Mouse (Mus musculus) c-Kit-positive CD71-positive TER-119-negative erythroid progenitor cells, embryonic 14.5 days (primary cell): ENCODE data around the gene Rhbdd3.

Source experiments
- DNase-seq: peaks from one replicate; pipeline ENCODE4 v3.0.0-alpha.2; 2013; ENCODE audit warnings: low read depth

Rhbdd3 gene

DNA sequence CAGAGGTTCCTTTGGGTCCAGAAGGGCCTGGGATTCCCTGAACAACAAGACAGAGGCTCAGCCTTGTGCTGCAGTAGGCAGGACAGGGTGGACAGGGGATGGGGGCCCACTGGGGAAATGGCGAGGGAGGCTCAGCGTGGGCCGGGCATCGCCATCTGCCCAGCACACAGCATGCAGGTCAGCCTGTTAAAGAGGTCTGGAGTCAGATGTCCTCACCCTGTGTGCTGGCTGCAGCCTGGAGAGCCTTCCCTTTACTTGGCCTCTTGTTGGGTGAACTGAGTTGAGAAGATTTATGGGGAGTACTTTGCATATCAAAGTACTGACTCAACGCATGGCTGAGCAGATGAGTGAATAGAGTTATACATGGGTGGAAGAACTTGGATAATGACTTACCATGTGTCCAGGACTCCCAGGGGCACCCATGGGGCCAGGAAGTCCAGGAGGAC is 30.3 kb downstream of the Rhbdd3 start:
- DNase-seq = no peak

DNA sequence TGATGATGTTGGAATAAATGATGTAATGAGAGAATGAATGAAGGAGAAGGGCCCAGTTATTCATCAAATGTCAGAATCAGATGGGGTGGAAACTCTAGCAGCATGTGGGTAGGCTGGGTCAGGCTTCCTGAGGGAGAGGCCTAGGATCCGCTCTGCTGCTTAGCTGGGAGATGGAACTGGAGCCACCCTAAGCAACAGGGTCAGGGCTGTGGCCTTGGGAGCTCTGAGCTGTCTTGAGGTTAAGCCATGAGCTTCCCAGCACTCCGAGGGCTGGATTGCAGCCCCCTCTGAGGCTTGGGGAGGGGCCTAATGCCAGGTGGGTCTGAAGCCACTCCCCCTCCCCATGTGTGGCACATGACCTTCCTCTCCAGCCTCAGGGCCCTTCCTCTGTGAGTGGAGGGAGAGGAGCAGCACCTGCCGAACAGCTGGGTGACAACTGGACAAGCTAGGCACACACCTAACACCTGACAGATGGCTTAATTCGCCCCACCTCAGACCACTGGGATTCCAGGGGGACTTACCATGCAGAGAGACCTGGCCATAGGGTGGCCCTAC is 31.5 kb downstream of the Rhbdd3 start:
- DNase-seq = no peak

DNA sequence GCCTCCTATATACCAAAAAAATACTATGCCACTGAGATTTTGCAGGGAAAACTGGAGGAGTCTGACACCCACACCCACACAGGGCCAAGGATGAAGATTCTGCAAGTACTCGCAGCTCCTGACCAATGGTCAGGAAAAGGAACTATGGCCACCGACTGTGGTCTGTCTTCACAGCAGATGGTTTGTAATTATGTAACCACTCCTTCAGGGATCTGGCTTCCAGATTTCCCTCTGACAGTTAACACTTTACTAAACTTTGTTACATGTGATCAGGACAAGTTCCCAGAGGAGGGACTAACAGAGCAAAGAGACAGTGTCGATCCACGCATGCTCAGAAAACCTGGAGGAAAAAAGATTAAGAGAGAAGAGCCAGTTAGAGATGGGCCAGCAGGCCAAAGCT is 34.0 kb downstream of the Rhbdd3 start:
- no peak for DNase-seq

DNA sequence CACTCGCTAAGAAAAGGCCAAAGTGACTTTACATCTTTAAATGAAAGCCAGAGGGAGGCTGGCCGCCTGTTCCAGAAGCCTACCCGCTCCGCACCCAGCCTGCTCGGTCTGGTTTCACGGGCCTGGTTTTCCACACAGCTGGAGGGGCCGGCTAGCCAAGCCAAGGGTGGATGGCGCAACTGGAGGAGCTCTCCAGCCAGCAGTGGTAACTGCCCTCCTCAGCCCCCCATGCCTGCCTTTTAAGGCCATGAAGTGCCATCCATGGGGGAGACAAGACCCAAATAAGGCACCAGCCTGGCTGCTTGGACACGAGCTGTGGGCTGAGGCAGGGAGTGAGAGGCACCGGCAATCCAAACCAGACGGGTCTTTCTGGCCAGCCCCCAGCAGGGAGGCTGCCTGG is 37.2 kb downstream of the Rhbdd3 start:
- no peak for DNase-seq

DNA sequence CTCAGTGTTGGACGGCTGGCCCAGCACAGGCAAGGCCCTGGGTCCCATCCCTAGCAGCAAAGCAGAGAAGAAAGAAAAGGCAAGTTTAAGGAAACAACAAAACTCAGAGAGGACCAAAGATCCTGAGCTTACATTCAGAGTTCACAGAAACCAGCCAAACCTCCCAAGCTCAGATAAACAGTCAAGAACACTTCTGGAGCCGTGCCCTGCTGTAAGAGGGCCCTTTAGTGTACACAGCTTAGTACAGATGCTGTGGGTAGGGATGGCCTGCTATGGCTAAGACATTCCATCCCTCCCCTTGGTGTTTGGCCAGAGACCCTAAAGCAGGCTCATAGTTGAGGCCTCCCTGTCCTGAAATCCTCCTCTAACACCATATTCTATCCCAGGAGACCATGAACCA is 39.9 kb downstream of the Rhbdd3 start:
- DNase-seq = no peak

DNA sequence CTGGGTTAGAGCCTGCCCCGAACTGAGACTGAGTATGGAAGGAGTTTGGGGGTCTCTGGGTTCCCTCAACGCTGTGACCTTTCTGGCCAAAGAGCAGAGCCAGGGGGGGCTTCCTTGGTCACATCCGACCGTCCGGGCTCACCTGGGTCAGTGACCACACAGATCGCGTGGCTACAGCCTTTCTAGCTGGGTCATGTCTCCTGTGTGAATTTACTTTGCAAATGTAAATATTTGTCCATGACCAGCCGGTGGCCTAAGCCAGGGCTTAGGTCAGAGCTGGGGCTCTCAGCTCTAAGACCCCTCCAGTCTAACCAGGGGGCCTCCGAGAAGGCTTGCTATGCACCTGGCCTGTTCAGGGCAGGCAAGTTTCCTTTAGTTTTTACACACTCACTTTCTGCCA is 40.6 kb downstream of the Rhbdd3 start:
- no peak for DNase-seq

DNA sequence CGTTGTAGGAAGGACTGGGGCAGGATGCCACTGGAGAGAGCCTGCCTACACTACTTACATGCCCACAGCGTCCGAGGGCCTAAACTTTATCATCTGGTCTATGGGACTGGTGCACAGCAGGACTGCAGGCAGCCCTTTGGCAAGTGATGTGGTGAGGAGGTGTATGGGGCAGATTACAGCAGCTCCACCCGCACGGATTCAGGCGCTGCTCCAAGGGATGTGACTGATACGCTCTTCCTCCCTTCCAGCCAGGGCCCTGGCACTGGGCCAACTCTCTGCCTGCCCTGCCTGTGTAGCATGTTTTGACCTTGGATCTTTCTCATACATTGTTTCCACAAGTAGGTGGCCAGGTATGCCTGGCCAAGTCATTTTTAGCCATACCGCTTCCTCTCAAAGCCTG is 41.9 kb downstream of the Rhbdd3 start:
- no peak for DNase-seq

DNA sequence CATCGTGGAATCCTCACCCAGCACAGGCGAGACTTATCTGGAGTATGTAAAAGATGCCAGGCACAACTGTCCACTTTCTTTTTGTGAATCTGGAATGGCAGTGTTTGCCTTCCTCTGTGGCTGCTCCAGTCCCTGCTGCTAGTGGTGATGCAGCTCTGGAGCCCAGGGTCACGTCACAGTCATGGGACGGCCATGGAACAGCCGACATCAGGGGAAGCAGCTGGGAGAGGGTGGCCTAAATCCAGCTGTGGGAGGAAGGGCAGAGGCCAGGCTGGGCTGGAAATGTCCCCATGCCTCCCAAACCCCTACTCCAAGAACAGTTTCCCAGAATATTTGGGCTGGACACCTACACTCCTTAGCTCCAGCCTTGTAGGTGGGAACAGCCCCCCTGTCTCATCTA is 42.5 kb downstream of the Rhbdd3 start:
- no peak for DNase-seq

DNA sequence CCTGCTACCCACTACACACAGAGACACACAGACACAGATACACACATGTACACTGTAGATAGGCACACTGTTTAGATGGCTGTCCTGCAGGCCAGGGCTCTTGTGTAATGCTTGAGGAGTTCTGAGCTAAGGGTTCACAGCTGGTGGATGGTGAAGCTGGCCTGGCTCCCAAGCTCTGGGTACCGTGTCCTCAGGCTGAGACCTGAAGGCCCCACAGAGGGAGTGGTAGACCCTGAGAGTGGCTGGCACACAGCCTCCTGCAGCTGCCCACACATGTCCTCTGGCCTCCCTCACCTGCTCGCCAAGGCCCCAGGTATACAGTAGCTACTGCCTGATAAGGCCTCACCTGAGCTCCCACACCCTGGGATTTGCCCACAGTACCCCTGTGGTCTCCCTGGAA is 43.2 kb downstream of the Rhbdd3 start:
- no peak for DNase-seq

DNA sequence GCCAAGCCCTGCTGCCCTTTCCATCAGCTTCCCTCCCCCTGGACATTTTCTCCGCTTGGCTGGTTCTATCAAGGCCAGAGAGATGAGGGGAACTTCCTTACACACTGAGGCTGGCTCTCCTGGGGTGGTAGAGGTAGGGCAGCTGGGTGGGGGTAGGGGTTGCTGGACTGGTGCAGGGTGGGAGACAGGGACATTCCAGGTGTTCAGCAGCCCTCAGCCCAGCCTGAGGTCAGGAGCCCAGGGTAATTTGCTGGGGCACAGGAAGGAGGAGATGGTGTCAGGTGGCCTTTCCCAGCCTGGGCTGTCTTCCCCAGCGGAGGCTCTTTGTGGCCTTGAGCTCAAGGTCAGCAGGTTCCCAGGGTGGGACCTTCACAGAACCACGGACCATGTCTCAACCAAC is 46.9 kb downstream of the Rhbdd3 start:
- no peak for DNase-seq

DNA sequence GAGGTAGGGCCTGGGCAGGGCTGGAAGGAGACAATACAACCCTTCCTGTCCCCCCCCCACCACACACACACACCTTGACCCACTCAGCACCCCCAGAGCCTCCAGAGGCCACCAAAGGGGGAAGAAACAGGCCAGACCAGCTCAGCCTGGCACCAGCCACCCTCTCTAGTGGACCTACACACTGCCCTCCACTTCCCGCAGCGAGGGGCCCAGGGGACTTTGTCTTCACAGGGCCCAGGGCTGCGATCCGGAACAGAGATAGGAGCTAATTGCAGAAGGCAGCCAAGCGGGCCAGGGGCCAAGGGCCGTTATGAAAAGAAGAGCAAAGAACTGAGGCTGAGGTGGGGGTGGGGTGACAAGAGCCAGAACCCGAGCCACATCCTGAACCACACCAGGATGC is 50.5 kb downstream of the Rhbdd3 start:
- DNase-seq = no peak

DNA sequence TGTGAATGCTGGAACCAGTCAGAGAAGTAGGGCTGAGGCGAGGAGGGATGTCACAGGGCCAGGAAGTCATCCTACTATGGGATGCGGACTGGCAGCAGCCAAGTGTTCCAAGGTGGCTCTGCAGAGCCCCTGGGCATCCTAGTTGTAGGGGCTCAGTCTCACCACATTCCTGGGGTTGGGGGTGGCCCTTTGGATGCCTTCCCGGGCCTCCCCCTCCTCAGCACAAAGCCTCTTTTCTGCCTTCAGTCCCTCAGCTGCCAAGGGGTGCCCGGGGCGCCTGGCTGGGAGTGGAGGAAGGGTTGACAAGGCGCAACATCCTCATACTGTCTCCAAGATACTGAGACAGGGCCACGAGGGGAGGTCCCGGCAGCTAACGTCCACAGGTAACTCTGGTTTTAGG is 51.2 kb downstream of the Rhbdd3 start:
- DNase-seq = no peak

DNA sequence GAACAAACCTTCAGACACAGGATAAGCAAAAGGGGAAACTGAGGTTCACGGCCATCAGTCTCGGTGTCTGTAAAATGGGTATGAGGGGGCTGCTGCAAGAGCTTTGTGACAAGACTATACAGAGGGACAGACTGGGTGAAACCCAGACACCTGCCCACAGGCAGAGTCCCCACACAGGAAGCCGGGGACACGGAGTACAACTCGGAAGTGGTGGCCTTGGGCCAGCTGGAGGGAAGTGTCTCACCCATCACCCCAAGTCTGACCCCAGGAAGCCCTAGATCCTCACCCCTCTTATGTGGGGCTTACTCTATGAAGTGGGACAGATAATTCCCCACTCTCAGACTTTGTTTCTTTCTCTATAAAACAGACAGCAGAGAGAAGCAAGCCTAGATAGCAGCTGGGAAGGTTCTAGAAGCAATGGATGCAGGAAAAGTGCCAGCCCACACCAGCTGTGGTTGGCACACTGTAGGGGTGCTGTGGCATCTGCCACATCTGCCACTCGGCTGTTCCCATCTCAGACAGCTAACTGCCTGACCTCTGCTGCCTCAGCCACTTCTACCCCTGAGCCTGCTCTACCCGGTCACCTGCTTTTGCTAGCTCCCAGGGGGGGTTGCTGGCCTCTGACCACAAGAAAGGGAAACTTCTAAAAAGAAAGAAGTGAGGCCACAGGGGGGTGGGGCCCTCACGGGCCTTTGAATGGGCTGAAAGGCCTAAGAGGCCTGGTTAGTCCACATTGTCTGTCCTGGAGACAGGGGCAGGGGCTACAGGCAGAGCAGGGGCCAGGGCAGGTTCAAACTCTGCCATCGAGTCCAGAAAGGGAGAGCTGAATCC is 51.9 kb downstream of the Rhbdd3 start:
- no peak for DNase-seq

DNA sequence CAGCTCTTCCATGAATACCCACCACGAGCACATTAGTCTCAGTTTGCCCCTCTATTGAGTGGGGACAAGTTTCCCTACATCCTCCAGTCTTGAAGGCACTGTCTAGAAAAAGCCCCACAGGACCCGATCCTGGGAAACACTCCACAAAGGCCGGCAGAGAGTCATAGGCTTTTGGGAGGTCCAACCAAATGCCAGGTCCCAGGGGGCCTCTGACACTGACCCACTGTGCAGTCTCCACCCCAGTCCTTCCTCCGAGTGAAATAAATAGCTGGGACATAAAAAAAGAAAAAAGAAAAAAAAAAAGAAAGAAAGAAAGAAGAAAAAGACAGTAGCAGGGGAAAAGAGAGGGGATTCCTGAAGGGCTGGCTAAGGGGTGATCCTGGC is 52.5 kb downstream of the Rhbdd3 start:
- DNase-seq = no peak

DNA sequence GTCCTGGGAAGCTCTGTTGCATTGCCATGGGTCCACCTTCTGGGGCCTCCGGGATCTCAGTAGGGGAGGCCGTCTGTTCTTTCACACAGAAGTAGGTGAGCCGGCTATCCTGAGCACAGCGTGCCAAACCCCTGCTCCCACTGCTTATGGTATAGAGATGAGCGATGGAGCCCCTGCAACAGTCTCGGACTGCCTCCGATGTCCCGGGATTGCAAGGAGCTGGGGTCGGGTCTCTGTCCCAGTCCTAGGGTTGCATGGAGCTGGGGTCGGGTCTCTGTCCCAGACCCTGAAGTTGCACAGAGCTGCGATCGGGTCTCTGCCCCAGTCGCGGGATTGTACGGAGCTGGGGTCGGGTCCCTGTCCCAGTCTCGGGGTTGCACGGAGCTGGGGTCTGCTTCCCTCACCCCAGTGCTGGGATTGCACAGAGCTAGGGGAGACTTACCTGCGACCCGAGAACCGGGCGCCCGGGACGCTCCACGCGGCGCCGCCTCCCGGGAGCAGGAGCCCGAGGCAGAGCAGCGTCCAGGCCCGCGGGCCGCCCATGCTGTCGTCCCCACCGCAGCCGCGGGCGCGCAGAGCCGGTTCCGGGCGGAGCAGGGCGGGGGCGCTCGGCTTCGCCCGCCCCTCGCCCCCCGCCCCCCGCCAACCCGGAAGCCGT is 53.1 kb downstream of the Rhbdd3 start, which contains the start of gene Emid1:
Gene Emid1, minus strand, starts transcription at position 578 of the 658 bp plus-strand sequence.
- no peak for DNase-seq

DNA sequence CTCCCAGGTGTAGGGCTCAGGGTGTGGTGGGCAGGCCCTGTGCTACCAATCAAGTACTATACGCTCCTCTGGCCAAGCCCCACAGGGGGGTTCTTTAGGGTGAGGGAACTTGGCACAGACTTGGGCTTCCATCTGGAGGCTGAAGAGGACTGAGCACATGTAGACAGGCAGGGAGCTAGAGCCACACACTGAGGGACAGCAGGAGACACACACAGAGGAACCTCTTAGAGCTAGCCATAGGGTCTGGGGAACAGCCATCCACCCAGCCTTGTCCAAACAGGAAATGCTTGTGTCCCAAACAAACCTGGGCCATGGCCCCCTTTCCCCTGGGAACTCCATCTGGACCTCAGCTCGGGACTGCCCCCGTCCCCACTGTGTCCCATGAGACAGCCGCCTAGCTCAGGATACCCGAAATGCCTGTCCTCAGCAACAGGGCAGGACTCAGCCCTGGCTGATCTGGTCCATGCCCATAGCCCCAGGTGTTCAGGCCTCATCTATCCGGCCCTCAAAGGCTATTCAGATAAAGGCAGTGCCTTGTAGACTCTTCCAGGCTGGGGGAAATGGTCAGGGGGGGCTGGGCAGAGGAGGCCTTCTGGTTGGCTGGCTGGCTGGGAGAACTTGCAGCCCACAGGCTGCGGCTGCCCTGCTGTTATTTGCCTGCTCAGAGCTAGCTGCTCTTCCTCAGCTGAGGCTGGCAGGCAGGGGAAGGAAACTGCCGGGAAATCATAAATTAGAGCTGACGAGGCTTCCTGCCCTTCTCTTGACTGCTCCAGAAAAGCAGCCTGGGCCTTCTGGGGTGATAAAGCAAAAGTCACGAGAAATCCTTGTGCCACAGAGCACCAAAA is 56.5 kb downstream of the Rhbdd3 start:
- DNase-seq = no peak
